Mouse (Mus musculus) embryo, embryonic 10.5 days (tissue): Measurements from ENCODE around the gene Aup1.

Source experiments
- DNase-seq: peaks from one replicate; pipeline ENCODE4 v3.0.0-alpha.2; 2015; ENCODE audit warnings: low spot score

The Aup1 gene

GRCm38 (mm10) chr6:83054074-83054851, at the start of gene Aup1:
TSS of gene Aup1 (plus strand) at chr6:83054521.
- peak; percentile 99 for DNase-seq

- DNase-seq, result no peak
These were observed 49.4 kb upstream of the Aup1 start for GRCm38 (mm10) chr6:83004872-83005271.

GRCm38 (mm10) chr6:83005444-83006011, 48.8 kb upstream of the Aup1 start:
- DNase-seq, result no peak

- no peak for DNase-seq
These were observed 48.2 kb upstream of the Aup1 start for GRCm38 (mm10) chr6:83006114-83006513.

- no peak for DNase-seq
These were observed 45.7 kb upstream of the Aup1 start for GRCm38 (mm10) chr6:83008659-83009058.

GRCm38 (mm10) chr6:83010010-83010409, 44.3 kb upstream of the Aup1 start:
- no peak for DNase-seq

GRCm38 (mm10) chr6:83011255-83011654, 43.1 kb upstream of the Aup1 start:
- DNase-seq, result no peak

GRCm38 (mm10) chr6:83011756-83012155, 42.6 kb upstream of the Aup1 start:
- DNase-seq, result no peak

- DNase-seq, result no peak
These were observed 40.9 kb upstream of the Aup1 start for GRCm38 (mm10) chr6:83013444-83013843.

- DNase-seq, result no peak
These were observed 39.5 kb upstream of the Aup1 start for GRCm38 (mm10) chr6:83014482-83015466.

GRCm38 (mm10) chr6:83015749-83016148, 38.6 kb upstream of the Aup1 start:
- no peak for DNase-seq

- no peak for DNase-seq
These were observed 37.1 kb upstream of the Aup1 start for GRCm38 (mm10) chr6:83017190-83017589.

GRCm38 (mm10) chr6:83019044-83019443, 35.3 kb upstream of the Aup1 start:
- DNase-seq, result no peak

GRCm38 (mm10) chr6:83020121-83020520, 34.2 kb upstream of the Aup1 start:
- DNase-seq, result no peak

- no peak for DNase-seq
These were observed 33.3 kb upstream of the Aup1 start for GRCm38 (mm10) chr6:83020836-83021593.

GRCm38 (mm10) chr6:83023008-83023407, 31.3 kb upstream of the Aup1 start:
- no peak for DNase-seq

- no peak for DNase-seq
These were observed 30.5 kb upstream of the Aup1 start for GRCm38 (mm10) chr6:83023786-83024185.

GRCm38 (mm10) chr6:83024421-83024820, 29.9 kb upstream of the Aup1 start:
- DNase-seq, result no peak

GRCm38 (mm10) chr6:83025221-83025620, 29.1 kb upstream of the Aup1 start:
- no peak for DNase-seq

GRCm38 (mm10) chr6:83027293-83027692, 27.0 kb upstream of the Aup1 start:
- DNase-seq, result no peak

GRCm38 (mm10) chr6:83027706-83028105, 26.6 kb upstream of the Aup1 start:
- no peak for DNase-seq

- DNase-seq, result no peak
These were observed 24.5 kb upstream of the Aup1 start for GRCm38 (mm10) chr6:83029777-83030176.
